Comparison of ENCODE assay signal across 13 mouse cellular contexts in genomic region chr16:90266581-90266980, GRCm38 (mm10). TPM values are rescaled to one million over a fixed set of nuclear protein-coding genes. Genes with fewer than 3 reads are reported as not detected.
DNase-seq lines count a peak whose midpoint lies in the region; ATAC-seq and TF ChIP-seq lines count a peak whose summit lies in the region.
"Had no signal": no experiment of that assay in that cellular context is flagged by ENCODE, and none has a peak within 500 bp of the region (broad histone marks: within the 10 kb centered on the region; RNA-seq: fewer than 3 reads in every experiment).

No protein-coding gene starts in this region.

- ATAC-seq in kidney, postnatal 0 days (replicated peaks; ENCODE audit: low FRiP score, low read depth), result no peak
- no peak for ATAC-seq in megakaryocyte, adult 5-6 weeks (ENCODE audit: poor library complexity, severe bottlenecking)

- WGBS in kidney, postnatal 0 days, result 6% methylated on average over 1 of the region's 1 CpGs

- H3K27ac ChIP-seq in gastrocnemius, adult 2 months, result peak overlapping the region; percentile 4; the same call in 1 of the 2 replicates
- no peak overlapping the region for H3K27ac ChIP-seq in kidney, postnatal 0 days
- H3K27ac ChIP-seq: midbrain, embryonic 10.5 days had no signal

- no peak for TF ChIP-seq CTCF in gastrocnemius, adult 2 months (IDR thresholded peaks at IDR 0.05)
- TF ChIP-seq CTCF in kidney, postnatal 0 days (IDR thresholded peaks at IDR 0.05; ENCODE audit: low read depth), result no peak

- no peak overlapping the region for H3K4me2 ChIP-seq in kidney, postnatal 0 days (ENCODE audit: low read length)
- H3K4me2 ChIP-seq: heart, embryonic 12.5 days; liver, embryonic 15.5 days had no signal

- H3K36me3 ChIP-seq in kidney, postnatal 0 days (ENCODE audit: insufficient read depth, low read length), result no peaks in the 10 kb centered on the region

- no peak overlapping the region for H3K4me3 ChIP-seq in gastrocnemius, adult 2 months
- H3K4me3 ChIP-seq in kidney, postnatal 0 days (replicated peaks; ENCODE audit: low read depth, low read length), result no peak overlapping the region
- H3K4me3 ChIP-seq: heart, embryonic 12.5 days; liver, embryonic 15.5 days; midbrain, embryonic 10.5 days had no signal

- H3K27me3 ChIP-seq in kidney, postnatal 0 days (ENCODE audit: insufficient read depth, low read length), result no peaks in the 10 kb centered on the region
- H3K27me3 ChIP-seq: heart, embryonic 12.5 days; liver, embryonic 15.5 days had no signal

- no peaks in the 10 kb centered on the region for H3K9me3 ChIP-seq in kidney, postnatal 0 days (replicated peaks; ENCODE audit: low read length)
- H3K9me3 ChIP-seq: heart, embryonic 12.5 days; liver, embryonic 15.5 days; midbrain, embryonic 10.5 days had no signal

- H3K9ac ChIP-seq in kidney, postnatal 0 days (ENCODE audit: low read depth, low read length), result no peak overlapping the region
- H3K9ac ChIP-seq: heart, embryonic 12.5 days; liver, embryonic 15.5 days had no signal

- peak; percentile 30 for DNase-seq in gastrocnemius, adult 2 months
- no peak for DNase-seq in gastrocnemius, postnatal 4 days (ENCODE audit: low spot score in 2 of 2)
- peak; percentile 25 for DNase-seq in kidney, postnatal 0 days (ENCODE audit: low spot score)
- DNase-seq in kidney, adult 11 months, result no peak
- DNase-seq in 3T3-L1 (ENCODE audit: low read depth, low spot score), result peak; percentile 80
- peak; percentile 39 for DNase-seq in brain, adult 2 months (ENCODE audit: low read depth, low spot score)
- DNase-seq in Muller cell, postnatal 12 days (ENCODE audit: inconsistent ontology term), result no peak
- DNase-seq: cerebellum, adult 8-10 months; kidney, postnatal 4 days had no signal

- H3K4me1 ChIP-seq in kidney, postnatal 0 days (replicated peaks; ENCODE audit: insufficient read depth, low read length), result peaks cover 4% of the 10 kb centered on the region; the same call in 1 of the 2 replicates
- H3K4me1 ChIP-seq: midbrain, embryonic 10.5 days had no signal

- intact Hi-C loops in gastrocnemius, adult 2 months (cut with DNase I), result loop anchor here (5.0 kb wide), 1 partner anchor 44 kb away; the partner anchor contains the start of gene Sod1

RNA-seq across cellular contexts. Expression of gene Scaf4, which starts 17.7 kb away (rescaled TPM):
- 10 to 100 TPM; 19.4 to 20.3 TPM for total RNA-seq in gastrocnemius, adult 2 months (2021)
- 10 to 100 TPM; 31.7 to 36.7 TPM for total RNA-seq in gastrocnemius, postnatal 4 days (2021)
- 17.3 and 18.1 TPM in 2 replicates for polyA plus RNA-seq in kidney, postnatal 0 days (2015; fragmentation: Nextera tagmentation; extraction: Ambion mirVana)
- total RNA-seq in megakaryocyte, adult 5-6 weeks (2015), result 51.5 and 58.4 TPM in 2 replicates
- 19.2 and 29.1 TPM in 2 replicates for total RNA-seq in megakaryocyte, adult 5-6 weeks (2017)

RNA-seq across cellular contexts. Expression of gene Sod1, which starts 46.0 kb away (rescaled TPM):
- 100 to 1,000 TPM; 292 to 307 TPM for total RNA-seq in gastrocnemius, adult 2 months (2021)
- 100 to 1,000 TPM; 404 to 416 TPM for total RNA-seq in gastrocnemius, postnatal 4 days (2021)
- 1,212 and 1,309 TPM in 2 replicates for polyA plus RNA-seq in kidney, postnatal 0 days (2015; fragmentation: Nextera tagmentation; extraction: Ambion mirVana)
- total RNA-seq in megakaryocyte, adult 5-6 weeks (2015), result 695 and 733 TPM in 2 replicates
- total RNA-seq in megakaryocyte, adult 5-6 weeks (2017), result 791 and 806 TPM in 2 replicates

Comparison
In these comparisons a context has a peak if more than half of its experiments do, and no peak if none do; other contexts are left out.
1. DNase-seq: peak in gastrocnemius, adult 2 months (single experiment), kidney, postnatal 0 days (single experiment), 3T3-L1 (single experiment) and brain, adult 2 months (single experiment); none in gastrocnemius, postnatal 4 days (0 of 2), kidney, adult 11 months (single experiment) and Muller cell, postnatal 12 days (single experiment).